Mouse (Mus musculus) adrenal gland, postnatal 4 days (tissue): ENCODE measurements around the gene Oard1. TPM values are rescaled to one million over a fixed set of nuclear protein-coding genes. Genes with fewer than 3 reads are reported as not detected.

Source experiments
- DNase-seq, 2 experiments: peaks; one replicate each; pipeline ENCODE4 v3.0.0; 2021 to 2022; ENCODE audit warnings: low spot score in 2 of 2, mixed read lengths in 2 of 2
- total RNA-seq, 2 experiments: library from RNA; stranded (reverse); gene quantifications; 2 replicates each; pipeline ENCODE4 v1.2.3; 2021

Oard1 gene
- total RNA-seq, 2 experiments from 2014 or later = 25.6 to 26.9 TPM

- no peak for DNase-seq
These were observed 24.0 kb downstream of the Oard1 start for GRCm38 (mm10) chr17:48433689-48434330.

GRCm38 (mm10) chr17:48434479-48434878 is 24.7 kb downstream of the Oard1 start:
- no peak for DNase-seq

- no peak for DNase-seq
These were observed 26.7 kb downstream of the Oard1 start for GRCm38 (mm10) chr17:48436487-48436886.

- no peak for DNase-seq
These were observed 27.7 kb downstream of the Oard1 start for GRCm38 (mm10) chr17:48437421-48437911.

GRCm38 (mm10) chr17:48442745-48443457 is 33.1 kb downstream of the Oard1 start:
- DNase-seq = no peak

GRCm38 (mm10) chr17:48443542-48444145 is 33.8 kb downstream of the Oard1 start:
- DNase-seq = no peak

GRCm38 (mm10) chr17:48447675-48448074 is 37.9 kb downstream of the Oard1 start:
- DNase-seq = no peak

GRCm38 (mm10) chr17:48450666-48451352 is 41.0 kb downstream of the Oard1 start:
- DNase-seq = no peak

GRCm38 (mm10) chr17:48451353-48451675 is 41.5 kb downstream of the Oard1 start, which contains the start of gene Tspo2:
Tspo2 (minus strand) TSS chr17:48451522.
- DNase-seq = no peak

- DNase-seq = no peak
These were observed 42.1 kb downstream of the Oard1 start for GRCm38 (mm10) chr17:48451753-48452444.

- no peak for DNase-seq
These were observed 43.7 kb downstream of the Oard1 start for GRCm38 (mm10) chr17:48453489-48453888.

- no peak for DNase-seq
These were observed 44.4 kb downstream of the Oard1 start for GRCm38 (mm10) chr17:48454190-48454589.

- no peak for DNase-seq
These were observed 44.9 kb downstream of the Oard1 start, which contains the start of gene Unc5cl for GRCm38 (mm10) chr17:48454688-48455087. Unc5cl (plus strand) TSS chr17:48454901.

- no peak for DNase-seq
These were observed 46.1 kb downstream of the Oard1 start for GRCm38 (mm10) chr17:48455955-48456354.

- no peak for DNase-seq
These were observed 48.3 kb downstream of the Oard1 start for GRCm38 (mm10) chr17:48457971-48458653.

- DNase-seq = no peak
These were observed 52.3 kb downstream of the Oard1 start for GRCm38 (mm10) chr17:48462096-48462495.

- DNase-seq = no peak
These were observed 53.6 kb downstream of the Oard1 start for GRCm38 (mm10) chr17:48463391-48463790.
